Mouse (Mus musculus) ovary, adult 2 months (tissue): Measurements from ENCODE around the gene Sowaha. TPM values are rescaled to one million over a fixed set of nuclear protein-coding genes. Genes with fewer than 3 reads are reported as not detected.

ENCODE experiments used
- polyA plus RNA-seq: library from polyadenylated mRNA; depleted of rRNA; stranded (reverse); fragments of >200 nt; gene quantifications from 2 replicates; pipeline ENCODE4 v1.2.3, GENCODE M21; 2012; rRNA removed

Sowaha gene
- 1.5 and 1.8 TPM in 2 replicates for polyA plus RNA-seq

GRCm38 (mm10) chr11:53479783-53480301, at the start of gene Sowaha, which contains the start of gene Gm9945:
Gene Sowaha, minus strand, starts transcription at chr11:53480274.
Gene Gm9945, plus strand, starts transcription at chr11:53480166.

GRCm38 (mm10) chr11:53519207-53520121, 39.4 kb upstream of the Sowaha start, which contains the start of gene Sept8:
Gene Sept8, plus strand, starts transcription at chr11:53519257.

GRCm38 (mm10) chr11:53469968-53470695, 9.9 kb downstream of the Sowaha start, which contains the start of gene Gm9837:
Gene Gm9837, minus strand, starts transcription at chr11:53470479.

GRCm38 (mm10) chr11:53456474-53457371, 23.4 kb downstream of the Sowaha start, which contains the start of the genes Gm10447 and Shroom1:
Gene Gm10447, minus strand, starts transcription at chr11:53457110.
Gene Shroom1, plus strand, starts transcription at chr11:53457205.

GRCm38 (mm10) chr11:53430670-53431346, 49.3 kb downstream of the Sowaha start, which contains the start of the genes Uqcrq and Gdf9:
Gene Uqcrq, minus strand, starts transcription at chr11:53430831.
Gene Gdf9, plus strand, starts transcription at chr11:53431023.

Other genes with a start within 250 kb of the Sowaha start
- gene Hspa4, start 179.8 kb downstream of the Sowaha start, polyA plus RNA-seq = 44.7 and 64.8 TPM in 2 replicates
- gene Zcchc10, start 155.6 kb downstream of the Sowaha start, polyA plus RNA-seq = 7.2 and 8.0 TPM in 2 replicates
- gene Aff4, start 129.4 kb downstream of the Sowaha start, polyA plus RNA-seq = 17.8 and 19.3 TPM in 2 replicates
- not detected in 2 replicates for gene Leap2, start 57.1 kb downstream of the Sowaha start, polyA plus RNA-seq
- 505 and 545 TPM in 2 replicates for gene Uqcrq, start 49.4 kb downstream of the Sowaha start, polyA plus RNA-seq
- gene Gdf9, start 49.3 kb downstream of the Sowaha start, polyA plus RNA-seq = 88.1 and 116 TPM in 2 replicates
- 0.35 and 0.66 TPM in 2 replicates for gene Gm10447, start 23.2 kb downstream of the Sowaha start, polyA plus RNA-seq
- gene Shroom1, start 23.1 kb downstream of the Sowaha start, polyA plus RNA-seq = 6.0 and 7.2 TPM in 2 replicates
- not detected in 2 replicates for gene Gm9837, start 9.8 kb downstream of the Sowaha start, polyA plus RNA-seq
- gene Gm9945, start 108 bp downstream of the Sowaha start, polyA plus RNA-seq = not detected in 2 replicates
- 33.7 and 34.6 TPM in 2 replicates for gene Sept8, start 39.0 kb upstream of the Sowaha start, polyA plus RNA-seq
- 6.0 and 10.9 TPM in 2 replicates for gene Kif3a, start 87.1 kb upstream of the Sowaha start, polyA plus RNA-seq
- gene Il4, start 138.4 kb upstream of the Sowaha start, polyA plus RNA-seq = not detected in 2 replicates
- not detected in 2 replicates for gene Il13, start 154.4 kb upstream of the Sowaha start, polyA plus RNA-seq
- 3.8 and 6.3 TPM in 2 replicates for gene Rad50, start 227.0 kb upstream of the Sowaha start, polyA plus RNA-seq
- gene Il5, start 240.5 kb upstream of the Sowaha start, polyA plus RNA-seq = not detected in 2 replicates